Mouse (Mus musculus) liver, adult 2 months (tissue): ENCODE results near the gene Dpy19l2. TPM values are rescaled to one million over a fixed set of nuclear protein-coding genes. Genes with fewer than 3 reads are reported as not detected.
A peak's percentile ranks its signal among the peaks of the same experiment; 100 is the strongest.

Source experiments
- DNase-seq: peaks from one replicate; pipeline ENCODE4 v3.0.0-alpha.2; 2011; ENCODE audit warnings: low read depth, low spot score; ENCODE audit errors: extremely low read depth
- H3K27ac ChIP-seq: fragments of 200-500 bp; replicated peaks from 2 replicates; pipeline ENCODE4 v1.5.1; 2012; ENCODE audit warnings: low read depth, mild to moderate bottlenecking, control low read depth, inconsistent platforms, low read length; ENCODE audit not compliant: insufficient read depth
- H3K27me3 ChIP-seq: fragments of 200-500 bp; 2 replicates; pipeline ENCODE4 v1.6.1; 2012; ENCODE audit warnings: mild to moderate bottlenecking, moderate library complexity, low read length, inconsistent platforms; ENCODE audit not compliant: control insufficient read depth, insufficient read depth
- H3K36me3 ChIP-seq: fragments of 200-500 bp; 2 replicates; pipeline ENCODE4 v1.6.1; 2012; ENCODE audit warnings: low read length, inconsistent platforms; ENCODE audit not compliant: control insufficient read depth, insufficient read depth
- H3K4me1 ChIP-seq: fragments of 200-500 bp; 2 replicates; pipeline ENCODE4 v1.6.1; 2011; ENCODE audit warnings: low read length; ENCODE audit not compliant: control insufficient read depth, insufficient read depth
- H3K4me3 ChIP-seq: fragments of 200-500 bp; 2 replicates; pipeline ENCODE4 v1.5.1; 2011; ENCODE audit warnings: low read depth, mild to moderate bottlenecking, control low read depth, low read length, moderate library complexity; ENCODE audit not compliant: insufficient read depth
- H3K79me2 ChIP-seq: fragments of 200-500 bp; 2 replicates; pipeline ENCODE4 v1.6.1; 2012; ENCODE audit warnings: inconsistent platforms, mild to moderate bottlenecking, low read length, moderate library complexity; ENCODE audit not compliant: control insufficient read depth, insufficient read depth
- H3K9ac ChIP-seq: fragments of 200-500 bp; 2 replicates; pipeline ENCODE4 v1.6.1; 2012; ENCODE audit warnings: low read depth, mild to moderate bottlenecking, control low read depth, inconsistent platforms, low read length
- CTCF ChIP-seq: fragments of 200-500 bp; IDR thresholded peaks from 2 replicates; pipeline ENCODE4 v1.5.1; 2011; ENCODE audit warnings: low read depth, low read length, control low read depth
- POLR2A ChIP-seq: fragments of 200-500 bp; IDR thresholded peaks from 2 replicates; pipeline ENCODE4 v1.6.1; 2011; ENCODE audit warnings: low read length, control low read depth; ENCODE audit not compliant: insufficient read depth; ENCODE audit errors: extremely low read depth
- WGBS: fragments of 180-500 bp; shearing (Covaris S2); methylation state at CpG from one replicate; pipeline ENCODE4 v1.1.7; 2018; 5-methylcytosine and 5-hydroxymethylcytosine counted together
- polyA plus RNA-seq: library from polyadenylated mRNA; depleted of rRNA; stranded (reverse); fragments of >200 nt; gene quantifications from 2 replicates; pipeline ENCODE4 v1.2.3, GENCODE M21; 2012
- total RNA-seq: library from RNA; depleted of rRNA; stranded (reverse); fragments of >200 nt; gene quantifications from 2 replicates; pipeline ENCODE4 v1.2.3, GENCODE M21; 2014

Dpy19l2 gene
- total and polyA plus RNA-seq, 2 experiments, result not detected

DNA sequence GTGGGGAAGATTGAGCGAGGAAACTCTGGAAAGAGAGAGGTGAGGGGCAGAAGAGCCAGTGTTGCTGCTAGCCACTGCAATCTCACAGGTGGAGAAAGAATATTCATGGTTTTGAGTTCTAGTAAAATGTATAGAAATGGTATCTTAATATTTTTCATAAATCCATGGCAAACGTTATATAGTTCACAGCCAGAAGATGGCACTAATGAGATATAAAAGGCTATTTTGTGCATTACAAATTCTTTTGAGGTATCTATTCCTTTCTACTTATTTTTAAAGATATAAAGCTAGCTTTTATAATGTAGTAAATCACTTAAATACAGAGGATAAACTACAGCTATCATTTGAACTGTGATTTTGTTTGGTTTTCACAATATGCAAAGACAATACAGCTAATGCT is 157.9 kb downstream of the Dpy19l2 start:
- Histone ChIP-seq H3K9ac (no peak overlapping the region), H3K4me3 (no peak overlapping the region), H3K4me1 (no peaks in the 10 kb centered on the region), H3K27me3 (no peaks in the 10 kb centered on the region), H3K79me2 (no peaks in the 10 kb centered on the region), H3K36me3 (no peaks in the 10 kb centered on the region), H3K27ac (no peak overlapping the region)
- TF ChIP-seq POLR2A (no peak), CTCF (no peak)
- no peak for DNase-seq
- WGBS, result 43% methylated on average over 2 of the region's 2 CpGs

DNA sequence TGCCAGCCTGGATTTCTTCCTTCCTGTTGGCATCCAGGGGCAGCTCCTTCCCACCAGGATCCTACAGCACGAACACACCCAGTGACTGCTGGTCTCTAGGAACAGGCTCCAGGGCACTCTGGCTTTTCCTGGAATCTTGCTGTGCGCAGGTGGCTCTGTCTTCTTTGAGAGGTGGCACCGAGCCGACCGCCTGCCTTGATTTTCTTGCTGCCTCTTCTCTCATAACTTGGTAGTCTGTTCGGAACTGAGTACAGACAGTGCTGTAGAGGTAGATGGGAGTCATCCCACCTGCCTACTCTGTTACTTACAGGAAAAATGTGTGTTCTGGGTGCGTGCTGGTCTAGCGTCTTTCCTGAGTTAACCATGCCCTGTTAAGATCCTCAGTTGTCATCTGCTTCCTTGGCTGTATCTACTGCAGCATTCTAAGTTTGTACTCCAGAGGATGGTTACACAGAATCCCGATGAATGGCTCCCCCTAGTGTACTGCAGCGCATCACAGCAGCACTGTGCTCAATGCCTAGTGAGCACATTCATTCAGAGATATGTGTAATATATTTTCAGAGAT is 179.4 kb downstream of the Dpy19l2 start:
- 58% methylated on average over 10 of the region's 10 CpGs for WGBS
- no peak overlapping the region for H3K4me3 ChIP-seq
- DNase-seq, result peak; percentile 60

DNA sequence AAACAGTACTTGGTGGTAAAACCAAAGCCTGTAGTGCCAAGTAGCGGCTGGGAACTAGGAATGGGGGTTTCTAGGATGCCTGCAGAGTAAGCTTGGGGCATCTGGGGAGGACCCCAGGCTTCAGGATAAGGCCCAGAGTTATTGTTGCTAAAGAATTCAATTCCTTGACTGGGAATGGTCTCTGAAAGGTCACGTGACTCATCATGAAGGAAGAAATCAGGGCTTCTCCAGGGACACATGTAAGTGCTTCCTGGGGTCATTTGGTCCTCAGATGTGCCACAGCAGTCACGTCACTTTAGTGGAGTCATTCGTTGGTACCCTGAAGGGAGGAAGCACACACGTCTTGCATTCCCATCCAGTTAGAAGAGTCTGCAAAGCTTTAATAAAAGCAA is 182.0 kb downstream of the Dpy19l2 start:
- Histone ChIP-seq H3K79me2 (no peaks in the 10 kb centered on the region), H3K9ac (no peak overlapping the region), H3K27me3 (no peaks in the 10 kb centered on the region), H3K4me3 (no peak overlapping the region), H3K4me1 (peaks cover 32% of the 10 kb centered on the region), H3K27ac (peak overlapping the region; percentile 93; the same call in 1 of the 2 replicates), H3K36me3 (no peaks in the 10 kb centered on the region)
- DNase-seq, result no peak
- WGBS, result 87% methylated on average over 5 of the region's 5 CpGs
- no peak for TF ChIP-seq CTCF
- no peak for TF ChIP-seq POLR2A

More for the DNA sequence above, 179.4 kb downstream of the Dpy19l2 start:
- TF ChIP-seq POLR2A (no peak), CTCF (peak; percentile 83)
- Histone ChIP-seq H3K36me3 (no peaks in the 10 kb centered on the region), H3K79me2 (no peaks in the 10 kb centered on the region), H3K27me3 (no peaks in the 10 kb centered on the region), H3K9ac (no peak overlapping the region), H3K27ac (no peak overlapping the region), H3K4me1 (peaks cover 20% of the 10 kb centered on the region)

DNA sequence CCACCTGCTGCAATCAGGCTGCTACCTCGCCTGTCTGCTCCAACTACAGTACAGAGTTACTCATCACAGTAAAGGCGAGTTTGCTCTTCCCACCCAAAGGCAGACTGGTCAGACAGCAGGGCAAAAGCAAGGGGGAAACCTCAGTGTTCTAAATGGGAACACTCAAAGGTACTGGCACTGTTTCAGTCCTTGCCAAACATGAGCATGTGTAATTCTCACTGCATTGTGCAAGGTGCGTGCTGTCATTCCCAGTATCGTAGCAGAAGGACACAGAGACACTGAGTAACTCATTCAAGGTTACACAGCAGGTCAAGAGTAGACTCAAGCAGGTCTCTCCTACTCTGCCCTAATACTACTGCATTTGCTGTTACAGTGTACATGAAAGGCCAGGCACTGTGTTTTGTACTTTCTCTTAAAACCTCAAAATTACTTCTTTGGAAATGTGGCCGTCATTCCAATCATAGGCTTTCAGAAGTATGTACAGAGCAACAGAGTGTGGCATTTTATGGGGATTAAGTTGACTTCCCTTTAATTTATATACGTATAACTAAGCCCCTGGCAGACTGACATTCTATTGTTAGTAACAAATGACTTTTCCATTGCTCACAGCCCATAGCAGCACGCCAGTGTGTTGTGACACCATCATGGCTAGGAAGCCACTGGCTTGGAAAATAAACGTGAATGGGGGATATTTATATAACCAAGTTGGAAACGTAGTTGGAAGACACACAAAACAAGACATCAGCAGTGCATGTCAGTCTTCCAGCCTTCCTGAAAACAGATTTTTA is 182.6 kb downstream of the Dpy19l2 start:
- peak; percentile 94 for DNase-seq
- Histone ChIP-seq H3K4me1 (peaks cover 32% of the 10 kb centered on the region), H3K4me3 (no peak overlapping the region), H3K27me3 (no peaks in the 10 kb centered on the region), H3K79me2 (no peaks in the 10 kb centered on the region), H3K36me3 (no peaks in the 10 kb centered on the region), H3K27ac (peak overlapping the region; percentile 93), H3K9ac (peak overlapping the region; percentile 9; the same call in 1 of the 2 replicates)
- no peak for TF ChIP-seq CTCF
- no peak for TF ChIP-seq POLR2A
- 38% methylated on average over 9 of the region's 9 CpGs for WGBS

DNA sequence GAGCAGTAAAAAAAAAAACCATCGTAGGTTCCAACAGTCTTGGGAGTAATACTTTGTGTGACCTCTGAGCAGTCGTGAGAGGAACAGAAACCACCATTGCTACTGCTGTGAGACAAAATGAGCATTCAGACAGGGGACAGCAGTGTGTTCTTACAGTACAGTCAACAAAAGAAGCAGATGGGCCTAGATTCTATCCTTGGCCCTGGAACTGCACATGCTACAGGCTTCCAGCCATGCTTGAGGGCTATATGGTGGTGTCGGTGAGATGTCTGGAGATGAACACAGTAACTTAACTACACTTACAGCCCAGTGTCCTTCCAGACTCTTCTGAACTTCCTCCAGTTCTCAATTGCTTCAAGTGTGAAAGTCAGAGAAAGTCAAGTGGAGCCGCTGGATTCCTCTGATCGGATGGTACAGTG is 184.0 kb downstream of the Dpy19l2 start:
- Histone ChIP-seq H3K27me3 (no peaks in the 10 kb centered on the region), H3K79me2 (no peaks in the 10 kb centered on the region), H3K4me1 (peaks cover 32% of the 10 kb centered on the region), H3K27ac (peak overlapping the region; percentile 93), H3K36me3 (no peaks in the 10 kb centered on the region), H3K4me3 (no peak overlapping the region), H3K9ac (no peak overlapping the region; the same call in 1 of the 2 replicates)
- no peak for DNase-seq
- WGBS, result 57% methylated on average over 5 of the region's 5 CpGs
- no peak for TF ChIP-seq CTCF
- TF ChIP-seq POLR2A, result no peak
